8 mouse cellular contexts compared by ENCODE assay signal in the genomic region with DNA sequence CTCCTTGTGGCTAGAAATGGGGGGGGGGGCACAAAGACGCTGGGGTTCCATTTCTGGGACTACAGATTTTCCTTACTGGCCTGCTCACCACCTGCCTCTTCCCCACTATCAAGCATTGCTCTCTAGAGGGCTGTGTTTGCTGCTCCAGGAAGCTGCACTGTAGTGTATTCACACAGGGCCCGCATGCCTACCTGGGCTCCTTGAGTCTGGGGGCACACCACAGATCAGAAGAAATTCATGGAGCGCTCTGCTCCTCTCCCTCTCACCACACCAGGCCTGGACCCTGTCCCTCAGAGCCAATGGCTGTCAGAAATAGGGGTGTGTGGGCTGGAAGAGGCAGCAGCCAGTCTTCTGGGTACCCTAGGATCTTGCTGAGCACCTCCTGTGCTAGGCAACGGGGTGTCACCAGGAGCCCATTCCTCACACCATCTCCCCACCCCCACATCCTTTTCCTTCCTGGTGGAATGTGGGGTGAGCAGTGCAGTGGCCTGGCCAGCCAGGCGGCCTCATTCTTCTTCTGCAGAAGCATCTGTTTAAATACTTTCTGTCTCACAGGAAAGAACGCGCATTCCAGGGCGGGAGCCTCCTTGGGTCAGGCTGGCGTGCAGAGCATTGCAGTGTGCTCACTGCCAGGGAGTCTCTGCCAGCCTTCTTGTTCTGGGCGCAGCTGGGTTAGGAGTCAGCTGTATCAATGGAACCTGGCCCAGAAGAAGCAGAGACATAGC. TPM values are rescaled to one million over a fixed set of nuclear protein-coding genes. Genes with fewer than 3 reads are reported as not detected.
DNase-seq lines count a peak whose midpoint lies in the region; ATAC-seq and TF ChIP-seq lines count a peak whose summit lies in the region.

No protein-coding gene starts in this region.

- H3K9me3 ChIP-seq in embryonic facial prominence, embryonic 12.5 days = no peaks in the 10 kb centered on the region
- H3K9me3 ChIP-seq in heart, embryonic 14.5 days (ENCODE audit: control insufficient read depth, low read length) = no peaks in the 10 kb centered on the region
- H3K9me3 ChIP-seq in kidney, postnatal 0 days (replicated peaks; ENCODE audit: low read length) = no peaks in the 10 kb centered on the region
- no peaks in the 10 kb centered on the region for H3K9me3 ChIP-seq in midbrain, embryonic 12.5 days

- H3K4me3 ChIP-seq in embryonic facial prominence, embryonic 12.5 days = no peak overlapping the region
- H3K4me3 ChIP-seq in heart, embryonic 14.5 days (ENCODE audit: control insufficient read depth in 1 of 2, insufficient read depth in 1 of 2, low read depth in 1 of 2, low read length in 2 of 2) = no peak overlapping the region
- H3K4me3 ChIP-seq in kidney, postnatal 0 days (replicated peaks; ENCODE audit: low read depth, low read length) = no peak overlapping the region
- H3K4me3 ChIP-seq in midbrain, embryonic 12.5 days = no peak overlapping the region

- no peak overlapping the region; the same call in 1 of the 2 replicates for H3K4me2 ChIP-seq in embryonic facial prominence, embryonic 12.5 days (replicated peaks)
- peak overlapping the region; percentile 26 for H3K4me2 ChIP-seq in heart, embryonic 14.5 days (ENCODE audit: low read length)
- H3K4me2 ChIP-seq in kidney, postnatal 0 days (ENCODE audit: low read length) = no peak overlapping the region
- H3K4me2 ChIP-seq in midbrain, embryonic 12.5 days (replicated peaks) = no peak overlapping the region

- 24% methylated on average over 10 of the region's 10 CpGs for WGBS in embryonic facial prominence, embryonic 12.5 days
- 28% methylated on average over 10 of the region's 10 CpGs for WGBS in heart, embryonic 14.5 days
- 26% methylated on average over 10 of the region's 10 CpGs for WGBS in kidney, postnatal 0 days
- WGBS in midbrain, embryonic 12.5 days = 26% methylated on average over 10 of the region's 10 CpGs

- DNase-seq in R1 (ENCODE audit: low read depth, low spot score) = peak; percentile 92
- DNase-seq in kidney, postnatal 0 days (ENCODE audit: low spot score) = peak; percentile 92
- DNase-seq in left cerebral cortex, adult 11 months (ENCODE audit: low spot score) = no peak
- no peak for DNase-seq in spleen, adult 12 weeks (ENCODE audit: low spot score)

- H3K36me3 ChIP-seq in embryonic facial prominence, embryonic 12.5 days = peaks cover 9% of the 10 kb centered on the region; the same call in 1 of the 2 replicates
- peaks cover 8% of the 10 kb centered on the region for H3K36me3 ChIP-seq in heart, embryonic 14.5 days (ENCODE audit: control insufficient read depth, insufficient read depth, low read length)
- H3K36me3 ChIP-seq in kidney, postnatal 0 days (ENCODE audit: insufficient read depth, low read length) = no peaks in the 10 kb centered on the region
- H3K36me3 ChIP-seq in midbrain, embryonic 12.5 days = 0 out of 2 replicates have a peak, but pooled peaks cover 4% of the 10 kb centered on the region

- peak; percentile 32; the same call in 1 of the 2 replicates for ATAC-seq in embryonic facial prominence, embryonic 12.5 days (ENCODE audit: insufficient number of reproducible peaks, insufficient read depth, low FRiP score, low TSS enrichment)
- ATAC-seq in heart, embryonic 14.5 days (ENCODE audit: insufficient number of reproducible peaks, insufficient read depth, low FRiP score, low read depth) = peak; percentile 62
- peak; percentile 67 for ATAC-seq in kidney, postnatal 0 days (replicated peaks; ENCODE audit: low FRiP score, low read depth)
- no peak for ATAC-seq in midbrain, embryonic 12.5 days (ENCODE audit: low FRiP score, low read depth)
- ATAC-seq in activated CD4-positive, CD25-positive, alpha-beta regulatory T cell, adult 4 months = no peak

- peak overlapping the region; percentile 74 for H3K27ac ChIP-seq in embryonic facial prominence, embryonic 12.5 days
- peak overlapping the region; percentile 55 to 75 for H3K27ac ChIP-seq in heart, embryonic 14.5 days (replicated peaks in 1 of 2; ENCODE audit: control insufficient read depth in 1 of 2, insufficient read depth in 1 of 2, low read depth in 2 of 2, low read length in 2 of 2)
- H3K27ac ChIP-seq in kidney, postnatal 0 days = peak overlapping the region; percentile 82
- peak overlapping the region; percentile 43 for H3K27ac ChIP-seq in midbrain, embryonic 12.5 days (replicated peaks)

- no peak overlapping the region for H3K9ac ChIP-seq in embryonic facial prominence, embryonic 12.5 days
- H3K9ac ChIP-seq in heart, embryonic 14.5 days (ENCODE audit: low read length) = peak overlapping the region; percentile 28; the same call in 1 of the 2 replicates
- no peak overlapping the region for H3K9ac ChIP-seq in kidney, postnatal 0 days (ENCODE audit: low read depth, low read length)
- H3K9ac ChIP-seq in midbrain, embryonic 12.5 days (replicated peaks) = peak overlapping the region; percentile 2; the same call in 1 of the 2 replicates

- TF ChIP-seq CTCF in kidney, postnatal 0 days (IDR thresholded peaks at IDR 0.05; ENCODE audit: low read depth) = no peak

- H3K4me1 ChIP-seq in embryonic facial prominence, embryonic 12.5 days = peaks cover 33% of the 10 kb centered on the region
- H3K4me1 ChIP-seq in heart, embryonic 14.5 days (ENCODE audit: control insufficient read depth in 2 of 2, insufficient read depth in 2 of 2, low read length in 2 of 2) = peaks cover 32 to 33% of the 10 kb centered on the region in 2 experiments
- peaks cover 24% of the 10 kb centered on the region for H3K4me1 ChIP-seq in kidney, postnatal 0 days (replicated peaks; ENCODE audit: insufficient read depth, low read length)
- H3K4me1 ChIP-seq in midbrain, embryonic 12.5 days = peaks cover 46% of the 10 kb centered on the region

- H3K27me3 ChIP-seq in embryonic facial prominence, embryonic 12.5 days = peaks cover 15% of the 10 kb centered on the region
- peaks cover 6% of the 10 kb centered on the region; the same call in 1 of the 2 replicates for H3K27me3 ChIP-seq in heart, embryonic 14.5 days (ENCODE audit: control insufficient read depth, insufficient read depth, low read length)
- no peaks in the 10 kb centered on the region for H3K27me3 ChIP-seq in kidney, postnatal 0 days (ENCODE audit: insufficient read depth, low read length)
- H3K27me3 ChIP-seq in midbrain, embryonic 12.5 days = peaks cover 40% of the 10 kb centered on the region

RNA-seq across cellular contexts. Expression of gene Mrps23, which starts 31.4 kb away (rescaled TPM):
- 63.2 and 65.3 TPM in 2 replicates for polyA plus RNA-seq in embryonic facial prominence, embryonic 12.5 days (2016; fragmentation: Nextera tagmentation; extraction: Ambion mirVana)
- 95.0 and 97.4 TPM in 2 replicates for polyA plus RNA-seq in heart, embryonic 14.5 days (2014; fragmentation: Nextera tagmentation; extraction: Ambion mirVana)
- 76.3 and 77.7 TPM in 2 replicates for polyA plus RNA-seq in kidney, postnatal 0 days (2015; fragmentation: Nextera tagmentation; extraction: Ambion mirVana)
- 69.5 and 71.1 TPM in 2 replicates for polyA plus RNA-seq in midbrain, embryonic 12.5 days (2016; fragmentation: Nextera tagmentation; extraction: Ambion mirVana)
- 10 to 100 TPM; 96.8 to 98.7 TPM for polyA plus RNA-seq in activated CD4-positive, CD25-positive, alpha-beta regulatory T cell, adult 4 months (2017; shearing (Covaris generic))

Comparison
In these comparisons a context has a peak if more than half of its experiments do, and no peak if none do; other contexts are left out.
1. DNase-seq: peak in R1 (single experiment) and kidney, postnatal 0 days (single experiment); none in left cerebral cortex, adult 11 months (single experiment) and spleen, adult 12 weeks (single experiment).
2. ATAC-seq: peak in embryonic facial prominence, embryonic 12.5 days (single experiment), heart, embryonic 14.5 days (single experiment) and kidney, postnatal 0 days (single experiment); none in midbrain, embryonic 12.5 days (single experiment) and activated CD4-positive, CD25-positive, alpha-beta regulatory T cell, adult 4 months (single experiment).
3. H3K9ac ChIP-seq: peak in heart, embryonic 14.5 days (single experiment) and midbrain, embryonic 12.5 days (single experiment); none in embryonic facial prominence, embryonic 12.5 days (single experiment) and kidney, postnatal 0 days (single experiment).
4. Peak in every context shown above with its lines, with median percentiles within 50 percentile points of each other: H3K27ac ChIP-seq.